Mouse (Mus musculus) brain, embryonic 14.5 days (tissue): ENCODE measurements at regions not wholly inside any gene's neighbourhood (a gene's known extent, or its start where the extent isn't known, plus 50 kb on each side); places are given as distances from the start of the nearest gene placed in this dataset.

Experiments used
- CTCF ChIP-seq: fragments of 200-500 bp; IDR thresholded peaks from 2 replicates; pipeline ENCODE4 v1.5.1; 2012; ENCODE audit warnings: inconsistent platforms, mild to moderate bottlenecking, moderate library complexity, borderline replicate concordance; ENCODE audit not compliant: insufficient read depth, insufficient read length; ENCODE audit errors: extremely low read depth
- POLR2A ChIP-seq: fragments of 200-500 bp; IDR thresholded peaks from 2 replicates; pipeline ENCODE4 v1.6.1; 2012; ENCODE audit warnings: mild to moderate bottlenecking, inconsistent platforms, borderline replicate concordance; ENCODE audit not compliant: poor library complexity, insufficient read depth, insufficient read length, severe bottlenecking; ENCODE audit errors: extremely low read depth

- TF ChIP-seq CTCF (no peak), POLR2A (no peak)
Measured at GRCm38 (mm10) chr11:20445061-20445902, 97.8 kb upstream of the Sertad2 start.
